Mouse (Mus musculus) megakaryocyte, embryonic 14.5 days (primary cell): Measurements from ENCODE around the gene Rft1. TPM values are rescaled to one million over a fixed set of nuclear protein-coding genes. Genes with fewer than 3 reads are reported as not detected.

Experiments
- H3K27me3 ChIP-seq: replicated peaks from 2 replicates; pipeline ENCODE3; 2012; ENCODE audit warnings: inconsistent platforms
- H3K36me3 ChIP-seq: replicated peaks from 2 replicates; pipeline ENCODE3; 2012; ENCODE audit warnings: low read length, inconsistent platforms, mixed read lengths
- H3K4me1 ChIP-seq: 2 replicates; pipeline ENCODE4 v1.6.1; 2012; ENCODE audit warnings: inconsistent platforms
- H3K4me3 ChIP-seq: replicated peaks from 2 replicates; pipeline ENCODE3; 2012; ENCODE audit warnings: moderate library complexity, mild to moderate bottlenecking, inconsistent platforms
- H3K9me3 ChIP-seq: 2 replicates; pipeline ENCODE4 v1.6.1; 2012; ENCODE audit warnings: inconsistent platforms
- FLI1 ChIP-seq: IDR thresholded peaks from 2 replicates; pipeline ENCODE4 v1.6.1; 2012; ENCODE audit warnings: low read length, inconsistent platforms, mixed read lengths
- GATA1 ChIP-seq: IDR thresholded peaks from 3 replicates; pipeline ENCODE4 v1.6.1; 2012; ENCODE audit warnings: mixed read lengths, low read length, inconsistent platforms, borderline replicate concordance
- polyA plus RNA-seq: library from polyadenylated mRNA; stranded (reverse); fragments of >175 nt; gene quantifications from 2 replicates; pipeline ENCODE4 v1.2.3, GENCODE M21; 2012; ENCODE audit warnings: low replicate concordance; ENCODE audit not compliant: insufficient read depth

Gene Rft1
- polyA plus RNA-seq, 1 experiment = 2.6 TPM

- Histone ChIP-seq H3K9me3 (no peaks in the 10 kb centered on the region), H3K36me3 (peaks cover 97% of the 10 kb centered on the region), H3K4me3 (peak overlapping the region; percentile 82), H3K27me3 (no peaks in the 10 kb centered on the region), H3K4me1 (peaks cover 100% of the 10 kb centered on the region)
- TF ChIP-seq FLI1 (no peak), GATA1 (no peak)
Observed at GRCm38 (mm10) chr14:30618746-30619275, 35.3 kb upstream of the Rft1 start.

- no peaks in the 10 kb centered on the region for H3K27me3 ChIP-seq
- peaks cover 100% of the 10 kb centered on the region for H3K4me1 ChIP-seq
- no peaks in the 10 kb centered on the region for H3K9me3 ChIP-seq
- H3K36me3 ChIP-seq = peaks cover 87% of the 10 kb centered on the region
- peak overlapping the region; percentile 87 for H3K4me3 ChIP-seq
- TF ChIP-seq GATA1 (peak; percentile 75; the same call in 1 of the 3 replicates), FLI1 (no peak)
Observed at GRCm38 (mm10) chr14:30619982-30620578, 34.1 kb upstream of the Rft1 start.

DNA sequence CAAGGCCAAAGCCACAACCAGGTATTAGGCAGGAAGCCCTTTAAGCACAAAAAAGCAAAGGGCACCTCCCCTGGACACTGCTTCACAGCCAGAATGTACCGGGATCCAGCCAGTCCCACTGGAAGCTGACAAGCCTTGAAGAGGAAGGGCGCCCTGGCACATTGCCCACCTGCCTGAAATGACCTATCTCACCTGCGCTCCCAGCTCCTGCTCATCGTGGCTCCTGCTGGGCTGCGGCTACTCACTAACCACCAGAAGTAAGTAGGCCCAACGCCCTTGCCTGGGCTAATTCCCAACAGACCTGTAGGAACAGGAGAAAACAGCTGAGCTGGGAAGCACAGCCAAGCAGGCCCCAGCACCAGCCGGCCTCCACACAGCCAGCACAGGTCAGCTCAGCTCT, 32.0 kb upstream of the Rft1 start:
- Histone ChIP-seq H3K36me3 (peaks cover 66% of the 10 kb centered on the region), H3K4me1 (peaks cover 90% of the 10 kb centered on the region), H3K4me3 (peak overlapping the region; percentile 89), H3K9me3 (no peaks in the 10 kb centered on the region), H3K27me3 (no peaks in the 10 kb centered on the region)
- TF ChIP-seq GATA1 (no peak), FLI1 (no peak)

GRCm38 (mm10) chr14:30622556-30622955, 31.6 kb upstream of the Rft1 start:
- TF ChIP-seq FLI1 (no peak), GATA1 (no peak)
- Histone ChIP-seq H3K4me1 (peaks cover 90% of the 10 kb centered on the region), H3K27me3 (no peaks in the 10 kb centered on the region), H3K36me3 (peaks cover 62% of the 10 kb centered on the region), H3K9me3 (no peaks in the 10 kb centered on the region), H3K4me3 (peak overlapping the region; percentile 89)

DNA sequence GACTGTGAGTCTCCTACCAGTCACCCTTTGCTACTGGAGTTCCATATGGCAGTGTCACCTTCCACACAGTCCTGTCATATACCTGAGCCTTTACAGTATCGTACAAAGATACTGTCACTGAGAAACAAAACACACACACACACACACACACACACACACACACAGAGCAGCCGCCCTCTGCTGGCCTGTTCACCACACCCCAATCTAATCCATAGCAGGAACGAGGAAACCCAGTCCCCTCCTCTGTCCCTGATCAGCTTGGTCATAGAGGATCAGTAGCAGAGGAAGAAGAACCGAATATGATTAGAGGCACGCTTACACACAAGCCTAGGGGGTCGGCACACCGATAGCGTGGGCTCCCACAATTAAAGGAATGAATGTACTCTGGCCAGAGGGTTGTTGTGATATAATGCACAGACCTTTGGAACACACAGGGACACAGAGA, 29.9 kb upstream of the Rft1 start:
- Histone ChIP-seq H3K4me1 (peaks cover 89% of the 10 kb centered on the region), H3K9me3 (no peaks in the 10 kb centered on the region), H3K27me3 (no peaks in the 10 kb centered on the region), H3K36me3 (peaks cover 45% of the 10 kb centered on the region), H3K4me3 (peak overlapping the region; percentile 95)
- TF ChIP-seq FLI1 = no peak
- no peak for TF ChIP-seq GATA1

- Histone ChIP-seq H3K9me3 (no peaks in the 10 kb centered on the region), H3K4me1 (peaks cover 89% of the 10 kb centered on the region), H3K4me3 (peak overlapping the region; percentile 95), H3K27me3 (no peaks in the 10 kb centered on the region), H3K36me3 (peaks cover 35% of the 10 kb centered on the region)
- TF ChIP-seq GATA1 = no peak
- TF ChIP-seq FLI1 = no peak
Observed at GRCm38 (mm10) chr14:30625131-30625807, 28.9 kb upstream of the Rft1 start.

DNA sequence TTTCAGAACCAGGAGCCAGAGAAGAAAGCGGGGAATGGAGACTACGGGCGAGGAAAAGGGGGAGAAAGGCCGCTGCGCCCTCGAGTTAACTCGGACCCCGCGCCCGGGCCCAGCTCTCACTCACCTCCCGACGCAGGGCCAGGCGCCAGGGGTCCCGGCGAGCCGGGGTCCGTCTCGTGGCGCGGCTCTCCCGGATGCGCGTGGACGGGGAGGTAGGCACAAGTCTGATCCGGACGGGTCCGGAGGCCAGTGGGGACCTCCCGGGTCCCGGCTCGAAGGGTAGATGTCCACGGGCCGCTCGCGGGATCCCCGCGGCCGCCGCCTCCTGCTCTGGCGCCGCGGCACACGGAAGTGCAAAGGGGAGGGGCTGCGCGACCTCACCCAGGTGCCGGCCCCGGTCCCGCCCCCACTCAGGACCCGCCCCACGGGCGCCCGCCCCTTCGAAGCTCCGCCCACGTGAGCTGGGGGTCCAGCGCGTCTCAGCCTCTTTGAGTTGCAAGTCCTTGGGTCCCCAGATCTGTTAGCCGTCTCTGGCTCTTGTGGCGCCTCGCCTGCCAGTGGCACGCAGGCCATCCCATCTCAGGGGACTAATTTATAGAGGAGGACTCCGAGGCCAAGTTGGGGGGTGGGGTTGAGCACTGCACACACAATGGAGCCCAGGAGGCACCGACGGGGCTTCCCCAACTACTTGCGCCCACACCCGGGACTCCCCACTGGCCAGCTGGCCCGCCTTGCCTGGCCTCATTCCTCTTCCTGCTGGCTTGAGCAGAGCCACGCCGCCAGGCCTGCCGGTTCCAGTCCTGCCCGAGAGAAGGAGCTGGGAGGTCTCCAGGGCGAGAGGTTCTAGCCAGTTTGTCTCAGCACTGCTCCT, 28.1 kb upstream of the Rft1 start, which contains the start of gene Prkcd:
Gene Prkcd (minus strand): TSS at position 355 of the 871 bp plus-strand sequence.
- Histone ChIP-seq H3K4me3 (peak within 1 kb of the TSS; percentile 95), H3K27me3 (no peaks in the 10 kb centered on the region), H3K36me3 (peaks cover 30% of the 10 kb centered on the region), H3K4me1 (peaks cover 89% of the 10 kb centered on the region), H3K9me3 (no peaks in the 10 kb centered on the region)
- TF ChIP-seq GATA1 = no peak

DNA sequence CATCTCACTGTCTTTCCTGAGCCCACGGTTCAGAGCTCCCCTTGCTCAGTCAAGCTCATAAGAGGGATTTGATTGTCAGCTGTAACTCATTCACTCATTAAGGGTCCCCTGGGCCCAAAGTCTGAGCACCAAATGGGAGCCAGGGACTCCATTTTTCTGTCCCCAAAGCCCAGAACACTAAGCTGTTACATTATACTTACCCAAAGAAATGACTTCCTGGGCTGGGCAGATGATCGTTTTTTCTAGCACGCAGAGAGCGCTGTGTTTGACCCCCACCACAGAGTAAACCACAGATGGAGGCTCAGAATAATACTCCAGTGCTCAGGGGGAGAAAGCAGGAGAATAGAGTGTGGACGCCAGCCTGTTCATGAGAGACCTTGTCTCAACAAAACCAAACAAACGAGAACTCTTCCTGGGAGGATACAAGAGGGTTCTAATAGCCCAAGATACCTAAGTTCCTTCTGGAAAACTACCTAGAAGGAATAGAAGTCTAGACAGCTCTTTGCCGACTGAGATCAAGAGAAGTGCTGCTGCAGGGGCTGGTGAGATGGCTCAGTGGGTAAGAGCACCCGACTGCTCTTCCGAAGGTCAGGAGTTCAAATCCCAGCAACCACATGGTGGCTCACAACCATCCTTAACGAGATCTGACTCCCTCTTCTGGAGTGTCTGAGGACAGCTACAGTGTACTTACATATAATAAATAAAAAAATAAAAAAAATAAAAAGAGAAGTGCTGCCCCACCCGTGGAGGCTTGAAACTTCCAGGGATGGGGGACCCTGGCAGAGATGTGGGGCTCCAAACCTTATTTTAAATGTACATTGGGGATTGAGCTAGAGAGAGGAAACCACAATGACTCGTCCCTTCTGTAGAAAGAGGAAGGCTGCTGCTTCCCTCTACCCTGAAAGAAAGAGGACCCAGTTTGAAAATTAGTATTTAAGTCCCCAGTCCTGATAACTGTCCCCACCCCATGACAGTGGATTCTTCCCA, 27.1 kb upstream of the Rft1 start:
- no peaks in the 10 kb centered on the region for H3K9me3 ChIP-seq
- peak overlapping the region; percentile 95 for H3K4me3 ChIP-seq
- TF ChIP-seq GATA1 = no peak
- TF ChIP-seq FLI1 = no peak
- peaks cover 20% of the 10 kb centered on the region for H3K36me3 ChIP-seq
- peaks cover 89% of the 10 kb centered on the region for H3K4me1 ChIP-seq
- no peaks in the 10 kb centered on the region for H3K27me3 ChIP-seq
